Mouse (Mus musculus) lung, postnatal 0 days (tissue): ENCODE measurements around the gene Fam76a.

Source experiments
- CTCF ChIP-seq: IDR thresholded peaks from 2 replicates; pipeline ENCODE4 v1.5.1; 2016; ENCODE audit warnings: antibody characterized with exemption, mild to moderate bottlenecking
- EP300 ChIP-seq: IDR thresholded peaks from 2 replicates; pipeline ENCODE4 v1.6.1; 2016; ENCODE audit warnings: antibody characterized with exemption, mild to moderate bottlenecking, control low read depth

GRCm38 (mm10) chr4:132958741-132959678, 36.7 kb upstream of the Fam76a start:
- no peak for TF ChIP-seq CTCF
- peak; percentile 11; the same call in 1 of the 2 replicates for TF ChIP-seq EP300
